Mouse (Mus musculus) liver (tissue): ENCODE results near the gene Msmo1.
A peak's percentile ranks its signal among the peaks of the same experiment; 100 is the strongest.

Experiments
- DNase-seq: peaks from one replicate; pipeline ENCODE4 v3.0.0-alpha.2; 2020; ENCODE audit warnings: mixed read lengths

The Msmo1 gene

GRCm38 (mm10) chr8:64711544-64711943 lies 22.0 kb downstream of the Msmo1 start:
- no peak for DNase-seq

- DNase-seq, result no peak
These were observed 26.1 kb downstream of the Msmo1 start for GRCm38 (mm10) chr8:64707481-64707880.

DNA sequence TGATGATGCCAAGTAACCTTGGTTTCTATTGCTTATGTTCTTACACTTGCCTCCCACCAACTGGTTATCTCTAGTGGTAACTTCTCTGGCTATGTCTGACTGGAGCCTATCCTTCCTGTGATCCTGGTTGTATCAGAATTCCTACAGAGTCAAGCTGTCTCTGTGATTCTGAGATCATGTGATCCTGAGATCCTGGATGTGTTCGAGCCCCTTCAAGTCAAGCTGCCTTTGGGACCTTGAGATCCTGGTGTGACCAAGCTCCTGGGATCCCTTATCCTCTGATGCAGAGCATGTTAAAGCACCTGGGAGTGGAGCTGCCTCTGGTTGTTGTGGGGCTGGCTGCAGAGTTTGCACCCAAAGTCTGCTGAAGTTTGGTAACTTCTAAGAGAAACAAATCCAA lies 30.4 kb downstream of the Msmo1 start:
- no peak for DNase-seq

DNA sequence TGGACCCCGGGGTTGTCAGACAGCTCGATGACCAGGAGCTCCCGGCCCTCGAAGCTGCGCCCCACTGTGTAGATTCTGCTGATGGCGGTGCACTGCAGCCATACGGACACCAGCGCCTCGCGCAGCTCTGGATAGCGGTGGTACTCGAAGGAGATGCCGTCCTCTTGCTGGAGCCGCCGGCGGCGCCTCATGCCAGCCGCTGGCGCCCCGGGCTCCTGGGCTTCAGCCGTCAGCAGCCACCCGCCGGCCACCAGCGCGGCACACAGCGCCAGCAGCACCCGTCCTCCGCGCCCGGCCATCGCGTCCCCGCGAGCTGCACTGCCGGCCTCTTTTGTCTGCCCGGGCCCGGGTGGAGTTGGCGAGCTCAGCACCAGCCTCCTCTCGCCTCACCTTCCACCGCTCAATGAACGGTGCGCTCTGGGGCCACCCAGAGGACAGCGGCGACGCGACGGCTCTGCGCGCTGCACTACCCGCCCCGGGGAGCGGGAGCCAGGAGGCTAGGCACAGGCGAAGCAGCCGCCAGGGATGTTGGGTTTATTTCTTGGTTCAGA lies 40.9 kb downstream of the Msmo1 start, which contains the start of gene Cpe:
Gene Cpe, minus strand, starts transcription at position 404 of the 551 bp plus-strand sequence.
- DNase-seq, result peak; percentile 64

DNA sequence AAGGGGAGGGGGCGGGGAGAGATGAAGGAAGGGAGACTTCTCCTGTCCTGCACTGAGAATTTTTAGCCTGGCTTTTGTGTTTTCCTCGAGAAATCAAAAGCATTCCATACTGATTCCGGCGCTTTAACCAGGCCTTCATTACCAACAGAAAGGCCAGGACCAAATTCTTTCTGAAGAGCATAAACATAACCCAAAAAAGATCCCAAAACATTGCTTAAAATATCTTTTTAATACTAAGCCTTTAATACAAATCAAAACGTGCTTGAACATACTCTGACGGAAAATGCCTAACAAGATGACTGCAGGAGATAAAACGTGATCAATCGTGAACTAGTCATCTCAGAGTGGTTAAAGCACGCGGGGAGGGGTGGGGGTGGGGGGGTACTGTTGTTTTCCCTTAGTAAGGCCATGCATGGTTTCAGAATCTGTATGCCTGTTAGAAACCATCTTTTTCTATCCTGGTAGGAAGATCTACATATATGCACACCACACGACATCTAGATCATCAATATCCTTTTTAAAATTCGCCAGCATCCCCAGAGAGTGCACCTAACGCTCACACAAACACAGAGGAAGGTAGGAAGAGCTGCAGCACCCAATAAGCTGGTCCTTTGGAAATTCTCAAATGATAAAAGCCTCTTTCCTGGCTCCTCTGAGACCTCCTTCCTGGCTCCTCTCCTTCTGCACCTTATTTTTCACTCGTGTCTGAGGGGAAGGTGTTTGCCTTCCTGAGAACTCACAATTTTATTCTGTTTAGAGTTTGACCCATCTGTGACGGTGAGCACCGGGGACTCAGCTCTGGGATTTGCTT lies 41.8 kb downstream of the Msmo1 start:
- DNase-seq, result no peak

DNA sequence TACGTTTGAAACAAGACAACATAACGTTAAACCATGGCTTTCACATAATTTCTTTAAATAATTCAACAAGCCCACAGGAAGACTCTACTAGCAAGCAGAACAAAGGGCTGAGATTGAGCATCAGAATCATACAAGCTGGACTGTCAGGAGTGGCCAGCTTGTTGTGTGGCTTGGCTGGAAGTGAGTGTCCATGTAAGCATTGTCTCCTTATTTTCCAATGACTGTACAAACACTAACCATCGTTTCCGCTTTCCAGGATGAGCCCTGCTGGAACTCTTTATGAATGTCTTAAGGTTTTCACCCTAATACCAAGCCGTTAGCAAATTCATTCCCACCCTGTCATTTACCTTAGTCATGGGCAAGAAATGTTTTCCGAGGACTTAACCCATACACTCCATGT lies 42.7 kb downstream of the Msmo1 start:
- no peak for DNase-seq

- DNase-seq, result no peak
These were observed 43.3 kb downstream of the Msmo1 start for GRCm38 (mm10) chr8:64690306-64690705.

- no peak for DNase-seq
These were observed 44.9 kb downstream of the Msmo1 start for GRCm38 (mm10) chr8:64688741-64689140.

DNA sequence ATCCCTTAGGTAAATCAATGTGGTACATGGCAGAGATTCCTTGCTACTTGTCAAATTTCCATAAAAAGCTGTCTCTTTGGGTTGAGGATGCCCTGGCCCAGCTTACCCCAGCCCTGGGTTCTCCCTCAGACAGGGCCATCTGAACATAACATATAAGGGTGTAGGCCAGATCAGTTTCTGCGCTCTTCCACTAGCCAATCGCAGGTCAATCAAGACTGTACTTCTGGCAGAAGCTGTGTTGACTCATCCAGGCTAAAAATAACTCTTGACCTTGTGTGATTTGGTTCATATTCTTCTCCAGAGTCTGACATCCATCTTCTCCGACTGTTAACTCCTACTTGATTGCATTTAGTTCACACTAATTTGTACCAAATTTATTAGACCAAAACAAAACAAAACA lies 45.4 kb downstream of the Msmo1 start:
- DNase-seq, result no peak

DNA sequence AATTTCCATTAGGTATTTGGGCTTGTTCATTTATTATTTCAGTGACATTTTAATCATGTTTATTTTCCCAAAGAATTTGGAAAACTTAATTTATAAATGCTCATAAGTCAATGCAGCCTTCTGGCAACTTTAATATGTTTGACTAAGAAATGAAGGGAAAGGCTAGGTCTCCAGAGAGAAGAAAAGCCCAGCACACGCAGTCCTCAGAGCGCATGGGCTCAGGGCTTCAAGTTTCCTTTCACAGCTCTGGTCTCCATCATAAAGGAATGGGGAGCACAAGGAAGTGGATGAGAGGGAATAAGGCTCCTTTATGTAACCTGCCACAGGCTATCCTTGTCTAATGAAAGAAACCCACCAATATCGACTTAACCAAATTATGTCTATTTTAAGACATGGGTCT lies 51.1 kb downstream of the Msmo1 start:
- DNase-seq, result no peak

DNA sequence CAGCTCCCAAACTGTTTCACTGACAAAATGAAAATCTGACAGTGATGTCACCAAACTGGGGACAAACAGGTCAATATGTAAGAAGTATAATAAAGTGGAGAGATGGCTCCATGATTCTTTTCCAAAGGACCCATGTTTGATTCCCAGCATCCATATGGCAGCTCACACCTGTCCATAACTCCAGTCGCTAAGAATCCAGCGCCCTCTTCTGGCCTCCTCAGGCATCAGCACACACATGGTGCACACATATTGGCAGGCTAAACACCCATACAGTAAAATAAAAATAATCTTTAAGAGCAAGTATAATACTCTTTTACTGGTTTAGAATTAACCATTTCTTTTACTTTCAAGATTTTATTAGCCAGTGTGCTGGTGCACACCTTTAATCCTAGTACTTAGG lies 57.2 kb downstream of the Msmo1 start:
- no peak for DNase-seq

GRCm38 (mm10) chr8:64674951-64675585 lies 58.5 kb downstream of the Msmo1 start:
- no peak for DNase-seq

- DNase-seq, result no peak
These were observed 60.7 kb downstream of the Msmo1 start for GRCm38 (mm10) chr8:64672920-64673319.

DNA sequence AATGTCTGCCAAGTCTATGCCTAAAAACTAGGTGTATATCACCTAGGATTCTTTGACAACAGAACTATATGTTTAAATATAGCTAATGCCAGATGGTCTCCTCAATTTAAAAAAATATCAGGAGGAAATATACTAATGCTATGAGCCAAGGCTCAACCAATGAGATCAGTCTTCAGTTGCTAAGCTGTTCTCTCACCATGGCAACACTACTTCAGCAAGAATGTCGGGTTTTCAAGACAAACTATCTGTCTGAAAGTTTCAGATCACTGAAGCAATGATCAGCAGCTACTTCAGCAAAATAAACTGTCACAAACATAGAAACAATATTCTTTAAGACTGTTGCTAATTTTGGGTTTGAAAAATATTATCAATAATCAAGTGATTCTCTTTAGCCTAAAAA lies 61.7 kb downstream of the Msmo1 start:
- no peak for DNase-seq
